Mouse (Mus musculus) liver, embryonic 11.5 days (tissue): Measurements from ENCODE around the gene Smo. TPM values are rescaled to one million over a fixed set of nuclear protein-coding genes. Genes with fewer than 3 reads are reported as not detected.
"Not testable (repeated sequence)": the region's sequence is repeated elsewhere in the genome, so short reads cannot be mapped to it uniquely, and the experiment has no call there.

Experiments
- ATAC-seq: fragments of 200-750 bp; cut with Nextera tagmentation; replicated peaks from 2 replicates; pipeline ENCODE4 v1.8.0; 2017; ENCODE audit warnings: moderate number of reproducible peaks, mild to moderate bottlenecking, moderate TSS enrichment, moderate library complexity; ENCODE audit not compliant: low FRiP score
- DNase-seq: peaks from one replicate; pipeline ENCODE4 v3.0.0-alpha.2; 2017; ENCODE audit warnings: low spot score
- H3K27ac ChIP-seq: fragments of 300-500 bp; sonication (generic); 2 replicates; pipeline ENCODE4 v1.5.1; 2014; ENCODE audit warnings: mild to moderate bottlenecking, low read depth, low read length, control low read depth
- H3K27me3 ChIP-seq: fragments of 300-500 bp; sonication (generic); replicated peaks from 2 replicates; pipeline ENCODE4 v1.6.1; 2014; ENCODE audit warnings: low read length, mixed read lengths; ENCODE audit not compliant: control insufficient read depth, insufficient read depth
- H3K36me3 ChIP-seq: fragments of 300-500 bp; sonication (generic); 2 replicates; pipeline ENCODE4 v1.6.1; 2014; ENCODE audit warnings: mild to moderate bottlenecking, low read length, moderate library complexity, mixed read lengths; ENCODE audit not compliant: control insufficient read depth, insufficient read depth
- H3K4me1 ChIP-seq: fragments of 300-500 bp; sonication (generic); replicated peaks from 2 replicates; pipeline ENCODE4 v1.6.1; 2014; ENCODE audit warnings: low read length, mixed read lengths; ENCODE audit not compliant: control insufficient read depth, insufficient read depth
- H3K4me2 ChIP-seq: fragments of 300-500 bp; sonication (generic); 2 replicates; pipeline ENCODE4 v1.6.1; 2014; ENCODE audit warnings: mild to moderate bottlenecking, control low read depth, moderate library complexity
- H3K4me3 ChIP-seq: fragments of 300-500 bp; sonication (generic); 2 replicates; pipeline ENCODE4 v1.5.1; 2014; ENCODE audit warnings: low read depth, low read length, control low read depth
- H3K9ac ChIP-seq: fragments of 300-500 bp; sonication (generic); 2 replicates; pipeline ENCODE4 v1.6.1; 2014; ENCODE audit warnings: low read depth, low read length, control low read depth
- H3K9me3 ChIP-seq: fragments of 300-500 bp; sonication (generic); 2 replicates; pipeline ENCODE4 v1.6.1; 2016; ENCODE audit warnings: low read length, inconsistent platforms, mixed read lengths; ENCODE audit not compliant: control insufficient read depth
- WGBS: fragments of 180-500 bp; shearing (Covaris S2); extraction: QIAGEN DNeasy Blood & Tissue Kit; methylation state at CpG from one replicate; pipeline ENCODE4 v1.1.7; 2014; 5-methylcytosine and 5-hydroxymethylcytosine counted together
- polyA plus RNA-seq: library from polyadenylated mRNA; unstranded; fragments of >200 nt; fragmentation: Nextera tagmentation; extraction: Ambion mirVana; gene quantifications from 2 replicates; pipeline ENCODE4 v1.2.1, GENCODE M21; 2014

The Smo gene
- polyA plus RNA-seq, 1 experiment from 2014 or later, result 22.5 TPM

- not testable (repeated sequence) for H3K27ac ChIP-seq, H3K4me3 ChIP-seq, H3K9ac ChIP-seq, H3K4me1 ChIP-seq, H3K36me3 ChIP-seq, H3K9me3 ChIP-seq, H3K27me3 ChIP-seq, DNase-seq, H3K4me2 ChIP-seq, ATAC-seq
- 95% methylated on average over 2 of the region's 2 CpGs for WGBS
Measured at GRCm38 (mm10) chr6:29760397-29760796, 25.1 kb downstream of the Smo start.

GRCm38 (mm10) chr6:29761282-29761681 is 26.0 kb downstream of the Smo start:
- H3K36me3 ChIP-seq, result no peaks in the 10 kb centered on the region; the same call in 1 of the 2 replicates
- H3K4me3 ChIP-seq, result no peak overlapping the region
- H3K4me2 ChIP-seq, result no peak overlapping the region
- no peak overlapping the region for H3K27ac ChIP-seq
- H3K9me3 ChIP-seq, result no peaks in the 10 kb centered on the region
- H3K4me1 ChIP-seq, result no peaks in the 10 kb centered on the region
- 86% methylated on average over 4 of the region's 4 CpGs for WGBS
- no peak overlapping the region for H3K9ac ChIP-seq
- DNase-seq (no peak), ATAC-seq (no peak)
- no peaks in the 10 kb centered on the region for H3K27me3 ChIP-seq

- no peaks in the 10 kb centered on the region for H3K4me1 ChIP-seq
- ATAC-seq (no peak), DNase-seq (no peak)
- H3K4me2 ChIP-seq, result no peak overlapping the region
- H3K27me3 ChIP-seq, result no peaks in the 10 kb centered on the region
- H3K9me3 ChIP-seq, result no peaks in the 10 kb centered on the region
- H3K4me3 ChIP-seq, result no peak overlapping the region
- 56% methylated on average over 4 of the region's 4 CpGs for WGBS
- H3K9ac ChIP-seq, result no peak overlapping the region
- no peaks in the 10 kb centered on the region; the same call in 1 of the 2 replicates for H3K36me3 ChIP-seq
- H3K27ac ChIP-seq, result no peak overlapping the region
Measured at GRCm38 (mm10) chr6:29762524-29762923, 27.2 kb downstream of the Smo start.

GRCm38 (mm10) chr6:29766874-29767273 is 31.6 kb downstream of the Smo start:
- no peak overlapping the region for H3K4me3 ChIP-seq

GRCm38 (mm10) chr6:29767813-29768660 is 32.7 kb downstream of the Smo start, which contains the start of gene Ahcyl2:
Gene Ahcyl2, plus strand, starts transcription at chr6:29768011.
- peak; percentile 95 for DNase-seq
- Histone ChIP-seq H3K4me3 (peak within 1 kb of the TSS; percentile 93), H3K4me2 (peak within 1 kb of the TSS; percentile 82), H3K36me3 (no peaks in the 10 kb centered on the region), H3K9me3 (no peaks in the 10 kb centered on the region), H3K27me3 (no peaks in the 10 kb centered on the region), H3K27ac (peak within 1 kb of the TSS; percentile 70), H3K9ac (peak within 1 kb of the TSS; percentile 85), H3K4me1 (peaks cover 7% of the 10 kb centered on the region; the same call in 1 of the 2 replicates)
- under 1% methylated on average over 61 of the region's 61 CpGs for WGBS
- ATAC-seq, result peak; percentile 96

More at GRCm38 (mm10) chr6:29766874-29767273, 31.6 kb downstream of the Smo start:
- 85% methylated on average over 2 of the region's 2 CpGs for WGBS
- H3K9ac ChIP-seq, result no peak overlapping the region
- no peaks in the 10 kb centered on the region for H3K36me3 ChIP-seq
- no peak overlapping the region for H3K27ac ChIP-seq
- no peak for ATAC-seq
- no peaks in the 10 kb centered on the region for H3K27me3 ChIP-seq
- H3K9me3 ChIP-seq, result no peaks in the 10 kb centered on the region
- no peak overlapping the region for H3K4me2 ChIP-seq
- H3K4me1 ChIP-seq, result peaks cover 7% of the 10 kb centered on the region; the same call in 1 of the 2 replicates
- no peak for DNase-seq

GRCm38 (mm10) chr6:29768791-29769441 is 33.6 kb downstream of the Smo start:
- Histone ChIP-seq H3K27ac (peak overlapping the region; percentile 70), H3K36me3 (no peaks in the 10 kb centered on the region), H3K9me3 (no peaks in the 10 kb centered on the region), H3K4me3 (peak overlapping the region; percentile 93), H3K27me3 (no peaks in the 10 kb centered on the region), H3K4me2 (peak overlapping the region; percentile 82), H3K4me1 (peaks cover 7% of the 10 kb centered on the region; the same call in 1 of the 2 replicates), H3K9ac (peak overlapping the region; percentile 85)
- peak; percentile 67 for DNase-seq
- under 1% methylated on average over 50 of the region's 50 CpGs for WGBS
- ATAC-seq, result peak; percentile 56

- WGBS, result 59% methylated on average over 2 of the region's 2 CpGs
- H3K27ac ChIP-seq, result no peak overlapping the region
Measured at GRCm38 (mm10) chr6:29770672-29771321, 35.5 kb downstream of the Smo start.

GRCm38 (mm10) chr6:29772236-29772635 is 36.9 kb downstream of the Smo start:
- Histone ChIP-seq H3K4me2 (no peak overlapping the region), H3K27ac (no peak overlapping the region), H3K4me3 (no peak overlapping the region), H3K27me3 (no peaks in the 10 kb centered on the region), H3K9ac (no peak overlapping the region), H3K4me1 (peaks cover 16% of the 10 kb centered on the region), H3K36me3 (no peaks in the 10 kb centered on the region), H3K9me3 (no peaks in the 10 kb centered on the region)
- WGBS, result 90% methylated on average over 3 of the region's 3 CpGs
- DNase-seq (no peak), ATAC-seq (no peak)

More at GRCm38 (mm10) chr6:29770672-29771321, 35.5 kb downstream of the Smo start:
- H3K4me2 ChIP-seq, result no peak overlapping the region
- ATAC-seq (no peak), DNase-seq (no peak)
- no peak overlapping the region for H3K4me3 ChIP-seq
- no peaks in the 10 kb centered on the region for H3K9me3 ChIP-seq
- H3K4me1 ChIP-seq, result peaks cover 9% of the 10 kb centered on the region
- H3K36me3 ChIP-seq, result no peaks in the 10 kb centered on the region
- H3K27me3 ChIP-seq, result no peaks in the 10 kb centered on the region
- H3K9ac ChIP-seq, result no peak overlapping the region
